Mouse (Mus musculus) forebrain, embryonic 13.5 days (tissue): ENCODE measurements at regions not wholly inside any gene's neighbourhood (a gene's known extent, or its start where the extent isn't known, plus 50 kb on each side); places are given as distances from the start of the nearest gene placed in this dataset.

Experiments
- ATAC-seq: fragments of 200-750 bp; cut with Nextera tagmentation; 2 replicates; pipeline ENCODE4 v1.8.0; 2017
- H3K27ac ChIP-seq: fragments of 300-500 bp; sonication (generic); 2 replicates; pipeline ENCODE4 v1.5.1; 2015; ENCODE audit warnings: inconsistent platforms, mild to moderate bottlenecking, moderate library complexity
- H3K27me3 ChIP-seq: fragments of 300-500 bp; sonication (generic); 2 replicates; pipeline ENCODE4 v1.6.1; 2015; ENCODE audit warnings: mild to moderate bottlenecking, inconsistent platforms
- H3K36me3 ChIP-seq: fragments of 300-500 bp; sonication (generic); 2 replicates; pipeline ENCODE4 v1.6.1; 2015; ENCODE audit warnings: mild to moderate bottlenecking, inconsistent platforms; ENCODE audit not compliant: poor library complexity, severe bottlenecking
- H3K4me1 ChIP-seq: fragments of 300-500 bp; sonication (generic); 2 replicates; pipeline ENCODE4 v1.6.1; 2015; ENCODE audit warnings: inconsistent platforms
- H3K4me2 ChIP-seq: fragments of 300-500 bp; sonication (generic); 2 replicates; pipeline ENCODE4 v1.6.1; 2015; ENCODE audit warnings: inconsistent platforms, mild to moderate bottlenecking, moderate library complexity
- H3K4me3 ChIP-seq: fragments of 300-500 bp; sonication (generic); 2 replicates; pipeline ENCODE4 v1.5.1; 2015; ENCODE audit warnings: mild to moderate bottlenecking, inconsistent platforms
- H3K9ac ChIP-seq: fragments of 300-500 bp; sonication (generic); 2 replicates; pipeline ENCODE4 v1.6.1; 2015; ENCODE audit warnings: mild to moderate bottlenecking, inconsistent platforms
- H3K9me3 ChIP-seq: fragments of 300-500 bp; sonication (generic); replicated peaks from 2 replicates; pipeline ENCODE4 v1.6.1; 2016; ENCODE audit warnings: inconsistent platforms
- WGBS: fragments of 180-500 bp; shearing (Covaris S2); methylation state at CpG from one replicate; pipeline ENCODE4 v1.1.7; 2015; 5-methylcytosine and 5-hydroxymethylcytosine counted together

GRCm38 (mm10) chr1:169076006-169076405 lies 455.3 kb downstream of the Nuf2 start:
- Histone ChIP-seq H3K4me1 (0 out of 2 replicates have a peak, but pooled peaks cover 5% of the 10 kb centered on the region), H3K4me3 (no peak overlapping the region), H3K4me2 (no peak overlapping the region), H3K9ac (no peak overlapping the region), H3K27ac (no peak overlapping the region), H3K36me3 (no peaks in the 10 kb centered on the region), H3K27me3 (no peaks in the 10 kb centered on the region), H3K9me3 (no peaks in the 10 kb centered on the region)
- WGBS = 62% methylated on average over 7 of the region's 7 CpGs
- 0 out of 2 replicates have a peak, but pooled peaks have one; percentile 51 for ATAC-seq

GRCm38 (mm10) chr1:169071366-169071765 lies 459.9 kb downstream of the Nuf2 start:
- ATAC-seq = no peak
- Histone ChIP-seq H3K27ac (no peak overlapping the region), H3K4me2 (no peak overlapping the region), H3K27me3 (no peaks in the 10 kb centered on the region), H3K36me3 (no peaks in the 10 kb centered on the region), H3K4me1 (0 out of 2 replicates have a peak, but pooled peaks cover 5% of the 10 kb centered on the region), H3K9ac (no peak overlapping the region), H3K9me3 (no peaks in the 10 kb centered on the region), H3K4me3 (no peak overlapping the region)
- 62% methylated on average over 4 of the region's 4 CpGs for WGBS

DNA sequence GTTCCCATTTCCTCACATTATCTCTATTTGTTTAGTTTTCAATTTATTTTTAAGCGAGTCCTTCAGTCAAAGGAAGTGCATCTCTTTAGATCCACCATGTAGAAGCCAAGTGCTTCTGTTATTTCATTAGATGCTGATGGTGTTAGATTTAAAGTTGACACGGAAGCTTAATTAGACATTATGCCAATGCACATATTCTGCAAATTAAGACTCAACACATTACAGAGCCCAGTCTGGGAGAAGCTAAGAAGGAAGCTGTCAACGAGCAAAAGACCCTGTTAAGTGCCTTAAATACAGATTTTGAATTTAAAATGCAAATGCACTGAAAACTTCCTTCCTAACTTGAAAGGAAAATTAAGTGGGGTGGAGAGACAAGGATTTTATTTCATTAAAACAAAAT lies 461.6 kb downstream of the Nuf2 start:
- no peaks in the 10 kb centered on the region for H3K27me3 ChIP-seq
- WGBS = 63% methylated on average over 3 of the region's 3 CpGs
- H3K4me2 ChIP-seq = no peak overlapping the region
- H3K27ac ChIP-seq = no peak overlapping the region
- no peaks in the 10 kb centered on the region for H3K9me3 ChIP-seq
- H3K4me3 ChIP-seq = no peak overlapping the region
- H3K36me3 ChIP-seq = no peaks in the 10 kb centered on the region
- no peaks in the 10 kb centered on the region for H3K4me1 ChIP-seq
- ATAC-seq = no peak
- H3K9ac ChIP-seq = no peak overlapping the region

GRCm38 (mm10) chr1:169066795-169067194 lies 464.5 kb downstream of the Nuf2 start:
- Histone ChIP-seq H3K27ac (0 out of 2 replicates have a peak overlapping the region, but pooled peaks have one; percentile 36), H3K4me1 (no peaks in the 10 kb centered on the region), H3K27me3 (no peaks in the 10 kb centered on the region), H3K4me2 (no peak overlapping the region), H3K36me3 (no peaks in the 10 kb centered on the region), H3K9me3 (no peaks in the 10 kb centered on the region), H3K9ac (no peak overlapping the region), H3K4me3 (no peak overlapping the region)
- 63% methylated on average over 4 of the region's 4 CpGs for WGBS
- ATAC-seq = peak; percentile 77; the same call in 1 of the 2 replicates

DNA sequence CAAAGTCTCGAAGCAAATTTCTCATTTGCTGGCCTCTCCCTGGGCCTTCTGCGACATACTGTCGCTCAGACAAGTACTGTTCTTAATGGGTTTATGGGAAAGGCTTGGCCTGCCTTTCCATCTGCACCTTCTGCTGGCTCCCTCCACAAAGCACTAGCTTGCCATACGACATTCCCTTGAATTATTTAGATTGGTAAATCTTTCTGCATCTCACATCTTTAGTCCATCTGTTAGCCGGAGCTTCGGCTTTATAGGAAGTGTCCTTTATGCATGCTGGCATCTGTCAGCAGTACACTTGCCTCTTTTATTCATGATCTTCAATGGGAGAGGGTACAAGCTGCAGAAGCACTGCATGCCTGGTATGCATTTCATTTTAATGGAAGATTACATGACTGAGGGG lies 470.6 kb downstream of the Nuf2 start:
- 65% methylated on average over 6 of the region's 6 CpGs for WGBS
- Histone ChIP-seq H3K9ac (no peak overlapping the region), H3K36me3 (no peaks in the 10 kb centered on the region), H3K27me3 (no peaks in the 10 kb centered on the region), H3K4me1 (peaks cover 3% of the 10 kb centered on the region; the same call in 1 of the 2 replicates), H3K9me3 (no peaks in the 10 kb centered on the region), H3K4me2 (no peak overlapping the region), H3K27ac (peak overlapping the region; percentile 75), H3K4me3 (no peak overlapping the region)
- peak; percentile 92 for ATAC-seq

DNA sequence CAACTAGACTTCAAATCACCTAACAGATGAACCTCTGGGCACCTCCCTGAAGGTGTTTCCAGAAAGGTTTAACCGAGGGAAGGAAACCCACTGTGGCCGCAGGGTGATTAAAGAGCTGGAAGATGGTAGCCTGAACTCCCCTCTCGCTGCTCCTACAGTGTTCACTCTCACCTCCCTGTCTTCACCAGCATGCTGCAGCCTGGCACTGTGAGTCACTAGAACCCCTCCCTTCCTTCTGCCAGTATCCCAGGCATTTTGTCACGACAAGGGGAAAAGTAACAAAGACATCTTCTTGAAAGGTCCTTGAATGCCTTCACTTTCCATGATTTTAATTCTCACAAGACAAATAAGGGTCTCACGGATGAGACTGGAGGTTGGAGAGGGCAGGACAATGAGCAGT lies 471.1 kb downstream of the Nuf2 start:
- 71% methylated on average over 5 of the region's 5 CpGs for WGBS
- Histone ChIP-seq H3K27ac (peak overlapping the region; percentile 75), H3K4me2 (no peak overlapping the region), H3K9me3 (no peaks in the 10 kb centered on the region), H3K36me3 (no peaks in the 10 kb centered on the region), H3K4me1 (peaks cover 3% of the 10 kb centered on the region; the same call in 1 of the 2 replicates), H3K9ac (no peak overlapping the region), H3K4me3 (no peak overlapping the region), H3K27me3 (no peaks in the 10 kb centered on the region)
- peak; percentile 65 for ATAC-seq

- Histone ChIP-seq H3K27ac (no peak overlapping the region), H3K27me3 (no peaks in the 10 kb centered on the region), H3K4me2 (peak overlapping the region; percentile 27), H3K4me1 (peaks cover 13% of the 10 kb centered on the region), H3K9ac (no peak overlapping the region), H3K36me3 (no peaks in the 10 kb centered on the region), H3K9me3 (no peaks in the 10 kb centered on the region), H3K4me3 (no peak overlapping the region)
- no peak for ATAC-seq
- WGBS = 60% methylated on average over 8 of the region's 8 CpGs
These were observed 479.4 kb downstream of the Nuf2 start for GRCm38 (mm10) chr1:169051863-169052257.

DNA sequence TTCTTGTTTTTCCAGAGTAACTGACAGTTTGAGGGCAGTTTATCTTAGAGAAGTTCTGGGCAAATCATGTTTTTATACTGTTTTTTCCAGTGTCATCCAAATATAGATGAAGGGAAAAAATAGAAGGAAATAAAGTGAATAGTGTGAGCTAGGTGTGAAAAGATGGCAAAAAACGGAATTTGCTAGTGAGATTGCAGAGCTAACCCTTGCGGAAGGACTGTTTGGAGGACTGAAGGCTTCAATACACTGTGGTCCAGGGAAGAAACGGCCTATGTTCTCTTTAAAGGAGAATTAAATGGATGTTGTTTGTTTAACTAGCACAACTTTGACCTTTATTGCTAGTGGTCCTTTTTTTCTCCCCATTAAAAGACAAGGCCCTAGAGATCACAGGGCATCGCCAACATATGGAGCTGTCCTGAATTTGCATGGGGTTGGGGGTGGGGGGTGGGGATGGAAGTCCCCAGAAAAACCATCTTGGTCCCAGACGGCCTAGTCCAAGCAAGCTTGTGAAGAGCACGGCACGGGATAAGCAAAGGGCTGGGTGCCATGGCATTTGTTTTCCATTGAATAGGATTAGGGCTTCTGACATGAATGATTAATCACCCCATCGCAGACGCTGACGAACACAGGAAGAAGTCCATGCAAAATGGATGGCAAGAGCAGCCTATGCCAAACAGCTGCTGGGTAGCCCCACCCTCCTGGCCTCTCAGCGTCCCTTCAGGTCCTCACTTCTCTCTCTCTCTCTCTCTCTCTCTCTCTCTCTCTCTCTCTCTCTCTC lies 480.0 kb downstream of the Nuf2 start:
- H3K27me3 ChIP-seq = no peaks in the 10 kb centered on the region
- no peak overlapping the region for H3K4me3 ChIP-seq
- H3K9ac ChIP-seq = no peak overlapping the region
- 25% methylated on average over 11 of the region's 11 CpGs for WGBS
- H3K9me3 ChIP-seq = no peaks in the 10 kb centered on the region
- H3K27ac ChIP-seq = no peak overlapping the region
- peaks cover 13% of the 10 kb centered on the region for H3K4me1 ChIP-seq
- no peaks in the 10 kb centered on the region for H3K36me3 ChIP-seq
- ATAC-seq = peak; percentile 89
- H3K4me2 ChIP-seq = peak overlapping the region; percentile 27

DNA sequence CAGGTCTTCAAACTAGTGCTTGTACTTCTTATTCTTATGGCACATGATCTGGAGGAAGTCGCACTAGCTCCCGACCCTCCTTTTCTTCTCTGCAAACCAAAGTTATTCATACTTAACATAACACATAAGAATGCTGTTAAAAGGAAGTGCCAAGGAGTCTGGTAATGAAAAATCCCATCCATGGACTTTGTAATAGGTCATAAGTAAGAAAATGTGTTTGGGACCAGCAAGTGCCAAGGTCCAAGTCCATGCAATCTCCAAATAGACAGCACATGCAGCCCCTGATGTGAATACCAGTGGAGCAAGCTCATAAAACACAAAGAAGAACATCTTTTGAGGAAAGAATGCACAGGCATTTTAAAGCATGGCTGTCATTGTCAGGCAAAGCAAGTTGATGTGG lies 481.4 kb downstream of the Nuf2 start:
- Histone ChIP-seq H3K27ac (no peak overlapping the region), H3K4me2 (no peak overlapping the region), H3K9ac (no peak overlapping the region), H3K4me1 (peaks cover 13% of the 10 kb centered on the region), H3K4me3 (no peak overlapping the region), H3K27me3 (no peaks in the 10 kb centered on the region), H3K9me3 (no peaks in the 10 kb centered on the region), H3K36me3 (no peaks in the 10 kb centered on the region)
- WGBS = 96% methylated on average over 2 of the region's 2 CpGs
- no peak for ATAC-seq

DNA sequence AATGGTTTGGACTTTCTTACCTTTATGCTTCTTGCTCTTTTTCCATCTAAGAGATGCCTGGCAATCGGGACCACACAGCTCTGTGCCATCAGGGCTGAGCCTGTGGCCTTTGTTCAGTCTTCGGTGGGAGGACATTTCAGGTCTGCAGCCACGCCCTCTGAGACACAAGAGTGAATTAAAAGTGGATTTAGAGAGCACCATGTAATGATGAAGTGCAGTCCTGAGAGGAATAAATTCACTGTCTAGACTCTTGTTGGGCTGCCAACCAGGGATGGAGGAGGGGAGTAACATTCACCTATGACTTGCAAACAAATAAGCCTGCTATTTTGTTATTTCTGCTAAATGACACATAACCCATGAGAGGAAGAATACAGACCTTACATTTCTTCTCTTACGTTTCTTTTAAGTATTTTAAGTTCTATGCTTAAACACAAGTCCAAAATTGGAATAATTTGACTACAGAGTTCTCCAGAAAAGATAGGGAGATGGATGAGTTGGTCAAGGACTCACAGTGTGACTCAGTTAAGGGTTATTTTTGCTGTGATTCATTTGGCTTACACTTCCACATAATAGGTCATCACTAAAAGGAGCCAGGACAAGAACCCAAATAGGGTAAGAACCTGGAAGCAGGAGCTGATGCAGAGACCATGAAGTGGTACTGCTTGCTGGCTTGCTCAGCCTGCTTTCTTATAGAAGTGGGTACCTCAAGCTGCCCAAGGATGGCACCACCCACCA lies 484.3 kb downstream of the Nuf2 start:
- no peaks in the 10 kb centered on the region for H3K9me3 ChIP-seq
- 66% methylated on average over 4 of the region's 4 CpGs for WGBS
- no peak overlapping the region for H3K4me2 ChIP-seq
- H3K4me1 ChIP-seq = peaks cover 9% of the 10 kb centered on the region
- H3K36me3 ChIP-seq = no peaks in the 10 kb centered on the region
- H3K4me3 ChIP-seq = no peak overlapping the region
- no peak for ATAC-seq
- H3K9ac ChIP-seq = no peak overlapping the region
- H3K27ac ChIP-seq = no peak overlapping the region
- no peaks in the 10 kb centered on the region for H3K27me3 ChIP-seq

GRCm38 (mm10) chr1:169033517-169033916 lies 497.7 kb downstream of the Nuf2 start:
- Histone ChIP-seq H3K36me3 (no peaks in the 10 kb centered on the region), H3K27ac (no peak overlapping the region), H3K9me3 (no peaks in the 10 kb centered on the region), H3K27me3 (no peaks in the 10 kb centered on the region), H3K4me2 (no peak overlapping the region), H3K9ac (no peak overlapping the region), H3K4me3 (no peak overlapping the region), H3K4me1 (no peaks in the 10 kb centered on the region)
- no peak for ATAC-seq
- WGBS = 89% methylated on average over 1 of the region's 1 CpGs

GRCm38 (mm10) chr1:169031849-169032542 lies 499.3 kb downstream of the Nuf2 start:
- no peaks in the 10 kb centered on the region for H3K4me1 ChIP-seq
- ATAC-seq = no peak
- H3K4me3 ChIP-seq = no peak overlapping the region
- 62% methylated on average over 8 of the region's 8 CpGs for WGBS
- no peaks in the 10 kb centered on the region for H3K27me3 ChIP-seq
- no peaks in the 10 kb centered on the region for H3K36me3 ChIP-seq
- H3K9me3 ChIP-seq = no peaks in the 10 kb centered on the region
- no peak overlapping the region for H3K9ac ChIP-seq
- no peak overlapping the region for H3K4me2 ChIP-seq
- H3K27ac ChIP-seq = no peak overlapping the region
